Comparison of ENCODE assay signal across 23 mouse cellular contexts in genomic region chr4:108394236-108394635, GRCm38 (mm10). TPM values are rescaled to one million over a fixed set of nuclear protein-coding genes. Genes with fewer than 3 reads are reported as not detected.
DNase-seq lines count a peak whose midpoint lies in the region; ATAC-seq and TF ChIP-seq lines count a peak whose summit lies in the region.
"Had no signal": no experiment of that assay in that cellular context is flagged by ENCODE, and none has a peak within 500 bp of the region (broad histone marks: within the 10 kb centered on the region; RNA-seq: fewer than 3 reads in every experiment).

No protein-coding gene starts in this region.

- no peak for TF ChIP-seq POLR2A in liver, adult 2 months (IDR thresholded peaks at IDR 0.05; ENCODE audit: extremely low read depth, insufficient read depth, low read length)

- TF ChIP-seq CTCF in liver, adult 2 months (IDR thresholded peaks at IDR 0.05; ENCODE audit: low read depth, low read length) = no peak
- no peak for TF ChIP-seq CTCF in liver, postnatal 0 days (IDR thresholded peaks at IDR 0.05; ENCODE audit: low read depth)
- no peak for TF ChIP-seq CTCF in gastrocnemius, adult 2 months (IDR thresholded peaks at IDR 0.05)

- no peak overlapping the region for H3K4me3 ChIP-seq in liver, adult 2 months (ENCODE audit: insufficient read depth, low read depth, low read length)
- no peak overlapping the region for H3K4me3 ChIP-seq in liver, postnatal 0 days (ENCODE audit: low read depth, low read length)
- H3K4me3 ChIP-seq in gastrocnemius, adult 2 months = no peak overlapping the region
- H3K4me3 ChIP-seq: embryonic facial prominence, embryonic 13.5 days; embryonic facial prominence, embryonic 15.5 days; erythroblast, embryonic 14.5 days; forebrain, embryonic 13.5 days; forebrain, embryonic 15.5 days had no signal

- H3K9me3 ChIP-seq in liver, postnatal 0 days (ENCODE audit: low read length) = no peaks in the 10 kb centered on the region
- H3K9me3 ChIP-seq: embryonic facial prominence, embryonic 13.5 days; embryonic facial prominence, embryonic 15.5 days; forebrain, embryonic 13.5 days; forebrain, embryonic 15.5 days had no signal

- no peak for TF ChIP-seq EP300 in liver, postnatal 0 days (IDR thresholded peaks at IDR 0.05; ENCODE audit: low read depth)

- no peaks in the 10 kb centered on the region for H3K27me3 ChIP-seq in liver, adult 2 months (ENCODE audit: control insufficient read depth, insufficient read depth, low read length)
- no peaks in the 10 kb centered on the region for H3K27me3 ChIP-seq in liver, postnatal 0 days (ENCODE audit: insufficient read depth, low read length)
- H3K27me3 ChIP-seq: embryonic facial prominence, embryonic 13.5 days; embryonic facial prominence, embryonic 15.5 days; forebrain, embryonic 13.5 days; forebrain, embryonic 15.5 days had no signal

- H3K4me1 ChIP-seq in liver, adult 2 months (ENCODE audit: control insufficient read depth, insufficient read depth, low read length) = no peaks in the 10 kb centered on the region
- peaks cover 7% of the 10 kb centered on the region; the same call in 1 of the 2 replicates for H3K4me1 ChIP-seq in liver, postnatal 0 days (ENCODE audit: insufficient read depth)
- H3K4me1 ChIP-seq: embryonic facial prominence, embryonic 13.5 days; embryonic facial prominence, embryonic 15.5 days; forebrain, embryonic 13.5 days; forebrain, embryonic 15.5 days had no signal

- no peak overlapping the region for H3K4me2 ChIP-seq in liver, postnatal 0 days (ENCODE audit: low read depth, low read length)
- H3K4me2 ChIP-seq: embryonic facial prominence, embryonic 13.5 days; embryonic facial prominence, embryonic 15.5 days; forebrain, embryonic 13.5 days; forebrain, embryonic 15.5 days had no signal

- H3K27ac ChIP-seq in liver, adult 2 months (replicated peaks; ENCODE audit: insufficient read depth, low read depth, low read length) = no peak overlapping the region
- H3K27ac ChIP-seq in liver, postnatal 0 days (ENCODE audit: low read depth) = no peak overlapping the region
- no peak overlapping the region for H3K27ac ChIP-seq in gastrocnemius, adult 2 months
- H3K27ac ChIP-seq: embryonic facial prominence, embryonic 13.5 days; embryonic facial prominence, embryonic 15.5 days; forebrain, embryonic 13.5 days; forebrain, embryonic 15.5 days had no signal

- ATAC-seq in liver, postnatal 0 days = no peak
- ATAC-seq: forebrain, embryonic 13.5 days; forebrain, embryonic 15.5 days; forebrain, postnatal 0 days had no signal

- H3K9ac ChIP-seq in liver, adult 2 months (ENCODE audit: low read depth, low read length) = no peak overlapping the region
- H3K9ac ChIP-seq in liver, postnatal 0 days (replicated peaks) = no peak overlapping the region
- H3K9ac ChIP-seq: embryonic facial prominence, embryonic 13.5 days; embryonic facial prominence, embryonic 15.5 days; forebrain, embryonic 13.5 days; forebrain, embryonic 15.5 days; forebrain, postnatal 0 days had no signal

- H3K36me3 ChIP-seq in liver, adult 2 months (ENCODE audit: control insufficient read depth, insufficient read depth, low read length) = no peaks in the 10 kb centered on the region
- no peaks in the 10 kb centered on the region for H3K36me3 ChIP-seq in liver, postnatal 0 days (replicated peaks; ENCODE audit: insufficient read depth, low read length)
- H3K36me3 ChIP-seq: embryonic facial prominence, embryonic 13.5 days; embryonic facial prominence, embryonic 15.5 days; forebrain, embryonic 15.5 days had no signal

- intact Hi-C loops in gastrocnemius, adult 2 months (cut with DNase I) = no loop called here
- intact Hi-C loops in left cerebral cortex, postnatal 36 days (cut with DNase I) = no loop called here

- peak; percentile 30 for DNase-seq in liver, adult 2 months (ENCODE audit: extremely low read depth, low read depth, low spot score)
- no peak for DNase-seq in liver, postnatal 0 days
- DNase-seq in fat pad, adult 2 months (ENCODE audit: extremely low read depth, low read depth, low spot score) = peak; percentile 61
- DNase-seq in gastrocnemius, adult 2 months = no peak
- no peak for DNase-seq in left cerebral cortex, postnatal 36 days (ENCODE audit: low spot score in 2 of 2)
- DNase-seq: adrenal gland, adult 2 months; adrenal gland, postnatal 14 days; cerebellum, adult 11 months; cerebellum, adult 18-20 months; cerebellum, adult 8-10 months; cerebellum, adult 9-11 months; cerebellum, postnatal 14 days; cerebellum, postnatal 36 days; embryo, embryonic 11 days; forebrain, postnatal 0 days had no signal

- no peaks in the 10 kb centered on the region for H3K79me2 ChIP-seq in liver, adult 2 months (ENCODE audit: control insufficient read depth, insufficient read depth, low read length)

RNA-seq across cellular contexts. Expression of gene Shisal2a, which starts 11.1 kb away (rescaled TPM):
- total RNA-seq in liver, adult 2 months (2014; rRNA removed) = not detected in 2 replicates
- not detected in 2 replicates for polyA plus RNA-seq in liver, adult 2 months (2012; rRNA removed)
- polyA plus RNA-seq in liver, postnatal 0 days (2015; fragmentation: Nextera tagmentation; extraction: Ambion mirVana) = 0.26 and 0.52 TPM in 2 replicates
- total RNA-seq in gastrocnemius, adult 2 months (2021) = not detected
- not detected for total RNA-seq in left cerebral cortex, postnatal 36 days (2021)
- total RNA-seq: common myeloid progenitor, adult 5-6 weeks; MEL had no signal
- polyA plus RNA-seq: C2C12; erythroblast, embryonic 14.5 days had no signal

RNA-seq across cellular contexts. Expression of gene Gpx7, which starts 12.5 kb away (rescaled TPM):
- 3.5 and 3.7 TPM in 2 replicates for total RNA-seq in liver, adult 2 months (2014; rRNA removed)
- 2.0 and 3.2 TPM in 2 replicates for polyA plus RNA-seq in liver, adult 2 months (2012; rRNA removed)
- 14.5 and 15.6 TPM in 2 replicates for polyA plus RNA-seq in liver, postnatal 0 days (2015; fragmentation: Nextera tagmentation; extraction: Ambion mirVana)
- total RNA-seq in gastrocnemius, adult 2 months (2021) = 1 to 10 TPM; 6.3 TPM
- 1 to 10 TPM; 4.6 to 6.8 TPM for total RNA-seq in left cerebral cortex, postnatal 36 days (2021)
- total RNA-seq: MEL had no signal
- polyA plus RNA-seq: C2C12; erythroblast, embryonic 14.5 days had no signal

Comparison
In these comparisons a context has a peak if more than half of its experiments do, and no peak if none do; other contexts are left out.
1. DNase-seq: peak in liver, adult 2 months (single experiment) and fat pad, adult 2 months (single experiment); none in liver, postnatal 0 days (single experiment), gastrocnemius, adult 2 months (single experiment) and left cerebral cortex, postnatal 36 days (0 of 2).